Mouse (Mus musculus): ENCODE measurements around the gene Hcn3.
A peak's percentile ranks its signal among the peaks of the same experiment; 100 is the strongest.

Gene Hcn3

DNA sequence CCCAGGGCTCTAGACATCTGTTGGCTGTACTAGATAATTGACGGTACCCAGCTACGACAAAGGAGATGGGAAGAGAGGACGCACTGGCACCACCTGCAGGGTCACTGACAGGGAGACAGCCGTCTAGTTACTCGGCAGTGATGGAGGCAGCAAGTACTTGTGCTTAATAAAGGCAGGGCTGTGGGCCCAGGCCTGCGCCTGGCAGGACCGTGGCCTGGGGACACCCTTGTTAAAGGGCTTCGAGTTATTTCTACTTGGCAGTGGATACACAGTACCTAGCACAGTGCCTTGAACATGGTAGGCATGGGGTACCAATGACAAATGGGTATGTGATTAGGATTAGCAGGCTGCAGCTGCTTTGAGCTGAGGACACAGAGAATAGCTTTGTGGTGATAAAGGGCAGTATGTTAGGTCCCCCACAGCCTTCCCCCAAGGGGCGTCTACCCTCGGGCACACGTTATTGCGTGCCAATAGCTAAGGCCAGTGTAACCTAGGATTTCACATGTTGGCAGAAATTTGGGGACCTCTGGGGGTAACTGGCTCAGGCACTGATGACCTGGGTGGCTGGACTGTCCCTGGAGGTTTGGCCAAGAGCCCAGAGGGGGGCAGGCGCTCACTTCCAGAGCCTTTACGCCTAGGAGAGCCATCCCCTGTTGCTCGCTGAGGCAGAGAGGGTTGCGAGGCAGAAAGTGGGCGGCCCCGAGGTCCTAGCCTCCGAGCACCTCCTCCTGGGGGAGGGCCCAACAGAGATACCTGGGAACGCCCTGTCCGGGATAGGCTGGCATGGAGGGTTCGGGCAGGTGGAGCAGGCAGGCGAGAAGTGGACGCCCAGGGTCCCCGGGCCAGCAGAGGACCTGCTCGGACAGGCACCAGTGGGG, 12.7 kb downstream of the Hcn3 start:
- DNase-seq (ENCODE audit: low spot score): peak; percentile 73

DNA sequence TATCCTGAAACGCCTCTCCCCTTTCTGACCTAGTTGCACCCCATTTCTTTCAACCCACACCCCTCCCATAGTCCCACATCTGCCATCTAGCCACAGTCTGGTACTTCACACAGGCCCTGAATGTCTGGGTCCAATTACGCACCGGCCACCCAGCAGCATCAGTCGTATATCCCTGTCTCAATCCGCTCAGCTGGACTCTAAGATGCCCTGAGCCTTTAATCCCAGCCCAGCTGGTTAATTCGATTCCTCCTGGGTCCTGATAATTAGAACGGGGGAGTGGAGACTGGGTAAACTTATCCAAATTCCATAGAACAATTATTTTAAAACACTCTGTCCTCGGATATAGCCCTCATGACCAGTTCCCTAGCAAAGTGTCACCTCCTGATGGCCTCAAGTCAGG, 14.4 kb downstream of the Hcn3 start:
- no peak for DNase-seq (ENCODE audit: low spot score)

DNA sequence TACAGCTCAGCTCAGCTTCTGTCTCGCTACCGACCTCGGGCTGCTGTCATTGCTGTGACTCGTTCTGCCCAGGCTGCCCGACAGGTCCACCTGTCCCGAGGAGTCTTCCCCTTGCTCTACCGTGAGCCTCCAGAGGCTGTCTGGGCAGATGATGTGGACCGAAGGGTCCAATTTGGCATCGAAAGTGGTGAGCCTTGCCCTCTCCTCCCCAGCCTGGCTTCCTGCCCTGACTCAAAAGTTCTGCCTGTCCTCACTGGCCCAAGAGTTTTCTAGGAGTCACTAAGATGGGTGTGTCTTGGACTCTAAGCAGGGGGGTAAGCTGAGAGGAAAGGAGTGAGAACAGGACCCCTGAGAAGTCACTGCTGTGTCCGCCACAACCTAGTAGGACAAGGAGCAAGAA, 15.2 kb downstream of the Hcn3 start:
- DNase-seq (ENCODE audit: low spot score): no peak

DNA sequence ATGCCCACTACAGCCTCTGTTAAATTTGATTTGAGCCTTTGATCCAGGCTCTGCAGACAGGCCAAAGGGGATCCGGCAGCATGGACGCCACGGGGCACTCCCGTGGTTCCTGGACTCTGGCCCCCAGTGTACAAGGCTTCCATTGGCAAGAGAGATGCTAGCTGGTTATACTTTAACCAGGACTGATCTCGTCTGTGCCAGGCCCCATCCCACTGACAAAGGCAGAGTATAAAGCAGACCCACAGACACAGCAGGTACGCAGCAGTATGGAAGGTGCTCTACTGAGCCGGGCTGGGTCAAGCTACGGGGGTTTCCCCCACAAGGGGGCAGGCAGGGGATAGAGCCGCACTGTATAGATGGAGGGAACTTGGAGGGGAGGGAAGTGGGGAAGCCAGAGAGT, 23.6 kb downstream of the Hcn3 start:
- DNase-seq (ENCODE audit: low spot score): peak; percentile 57

DNA sequence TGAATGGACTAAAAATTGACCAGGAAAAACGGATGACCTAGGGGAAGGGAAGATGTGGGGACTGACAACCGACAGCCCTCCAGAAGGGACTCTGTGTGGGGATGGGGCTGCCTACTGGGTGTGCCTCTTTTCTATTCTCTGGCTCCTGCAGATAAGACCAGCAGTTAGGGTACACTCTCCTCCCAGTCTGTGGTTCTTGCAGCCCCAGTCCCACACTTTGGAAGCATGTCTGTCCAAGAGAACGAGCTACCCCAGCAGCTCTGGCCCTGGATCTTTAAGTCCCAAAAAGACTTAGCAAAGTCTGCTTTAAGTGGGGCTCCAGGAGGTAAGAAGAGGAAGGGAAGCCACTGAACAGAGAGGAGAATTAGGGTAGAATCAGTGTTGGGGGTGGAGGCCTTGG, 24.0 kb downstream of the Hcn3 start, which contains the start of gene Pklr:
Gene Pklr (plus strand): TSS at position 185 of the 400 bp plus-strand sequence.
- DNase-seq (ENCODE audit: low spot score): peak; percentile 74

DNA sequence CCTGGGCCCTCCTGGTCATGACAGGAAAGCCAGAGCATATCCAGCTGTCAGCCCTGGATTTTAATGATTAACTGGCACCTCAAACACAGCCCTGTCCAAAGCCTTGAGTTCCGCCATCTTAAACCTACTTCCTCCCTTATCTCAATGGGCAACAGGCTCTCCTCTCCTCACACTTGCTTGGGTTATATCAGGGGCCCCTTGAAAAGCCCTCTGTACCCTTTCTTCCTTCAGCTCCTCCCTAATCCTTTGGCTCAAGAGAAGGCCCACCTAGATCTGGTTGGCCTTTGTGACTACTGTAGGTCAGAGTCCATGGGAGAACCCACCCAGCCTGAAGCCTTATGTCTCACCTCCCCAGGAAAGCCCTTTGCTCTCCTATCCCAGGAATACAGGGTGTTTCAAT, 26.2 kb downstream of the Hcn3 start:
- DNase-seq (ENCODE audit: low spot score): peak; percentile 59

DNA sequence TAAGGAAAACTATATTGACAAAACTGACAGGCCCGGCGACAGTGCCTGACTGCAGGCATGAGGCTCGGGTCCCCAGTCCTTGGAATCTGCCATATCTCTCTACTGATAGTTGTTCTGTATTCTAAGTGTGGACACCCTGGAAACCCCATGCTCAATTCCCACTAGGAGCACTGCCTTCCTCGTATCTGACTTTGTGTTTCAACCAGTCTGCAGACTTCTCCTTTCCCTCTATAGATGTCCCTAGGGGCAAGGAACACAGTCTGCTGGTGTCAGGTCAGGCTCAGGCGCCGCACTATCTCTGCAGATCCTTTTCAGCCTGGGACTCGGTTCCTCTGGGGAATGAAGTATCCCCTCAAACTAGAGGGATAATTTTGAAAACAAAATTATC, 26.9 kb downstream of the Hcn3 start:
- no peak for DNase-seq (ENCODE audit: low spot score)

DNA sequence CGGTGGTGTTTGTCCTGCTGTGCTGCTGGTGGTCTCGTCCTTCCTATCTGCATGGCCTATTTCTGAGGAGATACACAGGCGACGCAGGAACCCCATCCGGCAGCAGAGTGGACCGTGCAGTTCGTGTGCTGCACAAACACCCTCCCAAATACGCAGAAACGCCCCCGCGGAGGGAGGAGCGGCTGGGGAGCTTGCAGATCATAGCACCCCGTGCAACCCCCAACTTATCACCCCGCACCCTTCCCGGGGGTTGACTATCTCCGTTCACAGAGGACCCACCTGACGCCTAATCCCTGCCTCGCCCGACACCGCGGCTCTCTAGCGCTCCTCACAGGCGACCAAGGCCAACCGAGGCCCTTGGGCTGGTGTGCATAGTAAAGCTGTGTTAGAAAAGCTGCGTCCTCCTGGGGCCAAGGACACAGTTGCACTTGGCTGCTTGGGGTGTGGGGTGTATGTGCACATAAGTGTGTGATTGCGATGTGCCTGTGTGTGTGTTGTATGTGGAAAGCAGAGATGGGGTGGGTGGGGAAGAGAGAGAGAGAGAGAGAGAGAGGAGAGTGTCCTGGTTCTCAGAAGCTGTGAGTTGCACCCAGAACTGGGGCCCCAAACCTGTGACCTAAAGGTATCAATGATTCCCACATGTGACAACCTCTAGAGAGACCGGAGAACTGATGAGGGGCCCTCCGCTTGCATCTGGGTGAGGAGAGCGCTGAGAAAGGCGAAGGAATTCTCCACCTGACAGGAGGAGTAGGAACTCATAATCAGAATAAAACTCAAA, 27.5 kb downstream of the Hcn3 start:
- DNase-seq (ENCODE audit: low spot score): peak; percentile 94

DNA sequence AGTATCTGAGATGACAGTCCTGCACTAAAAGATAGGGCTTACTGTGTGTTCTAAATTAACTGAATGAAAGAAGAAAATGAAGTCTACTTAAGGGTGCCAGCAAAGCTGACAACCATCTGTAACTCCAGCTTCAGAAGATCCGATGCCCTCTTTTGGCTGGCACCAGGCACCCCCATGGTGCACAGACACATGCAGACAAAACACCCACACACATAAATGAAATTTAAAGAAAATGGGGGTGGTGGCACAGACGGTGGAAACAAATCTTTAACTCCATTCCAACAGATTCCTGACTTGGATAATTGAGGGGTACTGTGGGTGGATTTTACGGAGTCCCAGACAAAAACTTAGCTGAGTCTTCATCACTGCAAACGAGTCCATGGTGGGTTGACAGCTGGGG, 28.2 kb downstream of the Hcn3 start:
- no peak for DNase-seq (ENCODE audit: low spot score)

DNA sequence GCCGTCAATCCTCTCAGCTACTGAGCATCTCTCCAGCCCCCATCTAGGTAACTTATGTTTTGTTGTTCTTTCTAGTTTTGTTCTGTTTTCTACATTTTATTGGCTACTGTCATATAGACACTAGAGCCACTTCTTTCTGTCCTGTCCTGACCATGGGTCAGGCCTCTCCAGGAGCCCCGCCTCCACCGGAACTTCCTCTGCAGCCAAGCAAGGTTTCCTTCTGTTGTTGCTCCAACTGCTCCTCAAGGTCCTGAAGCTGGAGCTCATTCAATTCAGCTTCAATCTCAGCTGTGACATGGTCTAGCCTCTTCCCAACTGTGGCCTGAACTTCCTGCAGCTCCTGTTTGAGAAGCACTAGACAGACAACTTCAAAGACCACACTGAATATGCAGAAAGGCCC, 30.1 kb downstream of the Hcn3 start:
- DNase-seq (ENCODE audit: low spot score): no peak

DNA sequence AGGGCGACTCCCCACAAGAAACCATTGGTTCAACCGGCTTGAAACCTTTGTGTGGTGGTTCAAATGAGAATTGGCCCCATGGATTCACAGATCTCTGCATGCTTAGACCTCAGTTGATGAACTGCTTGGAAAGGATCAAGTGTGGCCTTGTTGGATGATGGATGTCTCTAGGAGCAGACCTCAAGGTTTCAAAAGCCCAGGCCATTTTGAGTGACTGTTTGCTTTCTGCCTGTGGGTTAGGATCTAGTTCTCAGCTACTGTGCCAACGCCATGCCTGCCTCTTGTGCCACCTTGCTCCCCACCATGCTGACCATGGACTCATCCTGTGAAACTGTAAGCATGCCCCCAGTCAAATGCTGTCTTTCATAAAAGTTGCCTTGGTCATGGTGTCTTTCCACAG, 34.0 kb downstream of the Hcn3 start:
- no peak for DNase-seq (ENCODE audit: low spot score)

DNA sequence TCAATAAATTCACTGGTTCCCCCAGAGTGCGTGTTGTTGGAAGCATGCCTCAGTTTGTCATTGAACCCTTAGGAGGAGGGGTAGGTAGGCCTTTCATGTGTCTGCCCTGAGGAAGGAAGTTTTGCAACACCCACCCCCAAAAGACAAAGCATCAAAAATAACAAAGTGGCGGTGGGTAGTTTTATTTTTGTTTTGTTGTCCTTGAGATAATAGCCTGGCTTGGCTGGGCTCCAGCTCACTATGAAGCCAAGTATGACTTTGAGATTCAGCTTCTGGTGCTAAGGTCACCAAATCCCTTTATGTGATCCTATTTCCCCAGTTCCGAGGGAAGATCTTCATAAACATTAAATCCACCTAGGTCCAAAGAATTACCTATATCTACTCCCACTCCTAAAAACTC, 35.8 kb downstream of the Hcn3 start:
- DNase-seq (ENCODE audit: low spot score): no peak

DNA sequence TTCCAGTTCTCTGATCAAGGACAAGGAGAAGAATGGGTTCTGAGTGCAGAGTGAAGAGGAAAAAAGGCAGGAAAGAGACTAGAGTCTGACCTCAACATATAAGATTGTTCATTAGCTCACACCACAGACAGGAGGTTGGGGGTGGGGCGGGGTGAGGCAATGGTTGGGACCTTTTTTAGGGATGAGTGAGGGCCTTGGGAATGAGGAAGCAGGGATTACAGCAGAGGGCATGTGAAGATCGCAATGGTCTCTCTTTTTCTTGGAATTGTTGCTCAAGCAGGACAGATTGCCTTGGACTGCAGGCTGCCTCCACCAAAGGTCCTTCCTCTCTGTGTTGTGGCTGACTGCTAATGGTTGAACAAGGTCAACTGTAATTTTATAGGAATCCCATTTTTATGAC, 36.7 kb downstream of the Hcn3 start:
- no peak for DNase-seq (ENCODE audit: low spot score)

DNA sequence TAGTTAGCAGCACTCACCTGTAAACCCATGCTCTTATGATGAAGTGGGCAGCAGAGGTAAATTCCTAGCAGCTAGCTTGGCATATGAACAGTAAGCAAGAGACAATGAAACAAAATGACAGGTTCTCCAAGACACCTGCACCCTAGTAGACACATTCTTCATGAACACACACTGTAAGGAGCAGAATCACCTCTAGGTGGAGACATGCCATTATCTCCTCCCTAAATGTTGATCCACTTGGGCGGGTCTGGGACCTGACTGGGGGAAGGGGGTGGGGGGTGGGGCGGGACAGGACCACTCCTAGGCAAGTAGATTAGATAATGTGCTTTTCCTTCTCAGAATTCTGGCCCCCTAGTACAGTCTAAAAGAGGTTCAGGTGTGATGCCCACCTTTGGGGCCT, 44.5 kb downstream of the Hcn3 start:
- peak; percentile 82 for DNase-seq (ENCODE audit: low spot score)

DNA sequence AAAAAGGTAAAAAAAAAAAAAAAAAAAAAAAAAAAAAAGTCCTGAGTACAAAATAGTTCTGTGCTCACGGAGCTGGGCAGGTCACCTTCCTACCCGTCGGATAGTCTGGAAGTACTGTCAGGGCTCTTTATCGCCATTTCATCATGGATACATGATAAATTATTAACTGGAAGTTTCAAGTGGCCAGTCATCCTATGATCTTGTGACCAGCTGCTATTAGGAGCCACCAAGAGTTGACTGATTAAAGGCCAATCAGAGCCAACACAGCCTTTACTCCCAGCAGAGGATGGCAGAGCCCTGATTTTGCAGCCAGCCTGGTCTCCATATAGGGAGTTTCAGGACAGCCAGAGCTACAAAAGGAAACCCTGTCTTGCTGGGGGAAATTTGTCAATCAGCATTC, 46.9 kb downstream of the Hcn3 start:
- no peak for DNase-seq (ENCODE audit: low spot score)

DNA sequence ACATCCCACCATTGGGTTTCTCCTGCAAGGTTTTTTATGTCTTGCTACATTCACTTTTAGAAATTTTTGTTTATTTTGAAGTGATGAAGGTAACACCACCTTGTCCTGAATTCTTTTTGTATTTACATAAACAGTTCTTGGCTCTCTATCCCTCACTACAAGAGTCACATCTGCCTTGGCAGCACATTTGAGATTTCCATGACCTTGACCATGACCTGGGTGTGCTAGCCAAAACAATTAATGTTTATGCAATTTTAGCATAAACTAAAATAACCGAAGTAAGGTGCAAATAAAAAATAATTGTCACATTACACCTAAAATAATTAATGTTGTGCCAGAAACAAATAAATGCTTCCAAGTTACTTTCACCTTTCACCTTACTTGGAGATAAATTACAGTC, 51.9 kb downstream of the Hcn3 start:
- DNase-seq (ENCODE audit: low spot score): no peak

DNA sequence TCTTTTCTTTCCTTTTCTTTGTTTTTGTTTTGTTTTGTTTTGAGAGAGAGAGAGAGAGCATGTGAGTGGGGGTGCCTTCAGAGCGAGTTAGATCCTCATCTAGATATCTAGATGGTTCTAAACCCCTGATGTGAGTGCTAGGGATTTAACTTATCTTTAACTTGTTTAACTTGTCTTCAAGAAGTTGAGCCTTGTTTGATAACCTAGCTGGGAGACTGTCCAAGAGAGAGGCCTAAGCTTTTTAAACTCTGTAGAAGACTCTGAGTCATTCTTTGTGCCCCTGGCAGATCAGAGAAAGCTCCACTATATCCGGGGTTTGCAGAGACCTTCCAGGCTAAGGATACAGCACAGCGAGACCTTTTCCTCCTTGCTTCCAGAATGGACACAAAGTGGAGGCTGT, 52.5 kb downstream of the Hcn3 start:
- no peak for DNase-seq (ENCODE audit: low spot score)

DNA sequence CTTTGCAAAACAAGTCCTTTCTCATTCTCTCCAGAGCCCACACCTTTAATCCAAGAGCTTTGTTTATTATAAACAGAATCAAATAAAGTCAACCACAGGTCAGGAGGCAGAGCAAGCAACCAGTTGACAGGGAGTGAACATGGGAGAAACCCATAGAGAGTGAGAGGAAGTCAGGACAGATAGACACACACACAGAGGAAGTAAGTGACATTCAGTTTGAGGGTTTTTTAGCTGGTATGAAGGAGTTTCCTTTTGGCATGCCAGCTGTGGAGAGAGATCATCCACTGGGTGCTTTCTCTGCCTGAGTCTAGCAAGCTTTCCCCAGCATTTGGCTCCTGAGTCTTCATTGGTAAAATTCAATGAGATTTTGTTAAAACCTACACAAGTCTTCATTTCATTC, 53.1 kb downstream of the Hcn3 start:
- no peak for DNase-seq (ENCODE audit: low spot score)

DNA sequence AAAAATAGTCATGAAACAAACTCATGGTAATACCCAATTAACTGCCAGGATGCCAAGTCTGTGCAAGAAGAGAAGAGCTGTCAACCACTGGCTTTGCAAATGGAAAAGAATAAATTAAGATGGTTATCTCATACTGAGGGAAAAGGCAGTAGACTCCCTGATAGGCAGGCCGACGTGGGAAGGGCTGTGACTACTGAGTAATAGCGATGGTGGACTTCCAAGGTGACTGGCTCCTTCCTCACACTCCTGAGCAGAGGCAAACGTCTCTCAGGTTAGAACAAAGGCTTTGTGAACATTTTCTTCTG, 56.8 kb downstream of the Hcn3 start:
- DNase-seq (ENCODE audit: low spot score): no peak

DNA sequence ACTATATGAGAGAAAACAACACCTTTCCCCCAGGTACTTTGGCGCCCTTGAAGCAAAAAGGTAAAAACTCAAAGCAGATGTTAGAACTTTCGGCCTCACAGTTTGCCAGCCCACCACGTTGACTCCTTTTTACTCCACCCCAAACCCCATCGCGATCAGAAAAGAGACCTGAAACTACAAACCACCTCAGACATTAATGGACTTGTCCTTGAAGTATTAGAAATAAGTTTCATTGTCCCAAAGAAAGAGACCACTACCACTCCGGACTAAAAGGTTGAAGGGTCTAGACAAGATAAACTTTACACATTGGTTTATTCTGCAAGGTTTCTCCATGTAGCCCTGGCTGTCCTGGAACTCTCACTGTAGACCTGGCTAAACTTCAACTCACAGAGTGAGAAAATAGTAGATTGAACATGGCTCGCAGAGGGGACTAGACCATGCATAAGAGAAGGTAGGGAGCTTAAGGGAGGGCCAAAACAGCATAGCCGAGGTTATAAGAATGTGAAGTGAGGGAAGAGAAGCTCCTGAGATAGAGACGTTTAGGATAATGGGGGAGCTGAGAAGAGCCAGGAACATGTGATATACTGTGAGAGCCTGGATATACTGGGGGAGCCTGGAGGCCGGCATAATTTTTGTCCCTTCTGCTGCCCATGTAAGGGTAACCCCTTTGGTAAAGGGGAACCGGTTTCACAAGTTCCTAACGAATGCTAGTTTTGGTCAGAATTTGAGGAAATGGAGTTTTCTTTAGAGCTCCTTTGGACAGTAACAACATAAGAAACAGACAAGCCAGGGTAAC, 57.3 kb downstream of the Hcn3 start:
- no peak for DNase-seq (ENCODE audit: low spot score)

DNA sequence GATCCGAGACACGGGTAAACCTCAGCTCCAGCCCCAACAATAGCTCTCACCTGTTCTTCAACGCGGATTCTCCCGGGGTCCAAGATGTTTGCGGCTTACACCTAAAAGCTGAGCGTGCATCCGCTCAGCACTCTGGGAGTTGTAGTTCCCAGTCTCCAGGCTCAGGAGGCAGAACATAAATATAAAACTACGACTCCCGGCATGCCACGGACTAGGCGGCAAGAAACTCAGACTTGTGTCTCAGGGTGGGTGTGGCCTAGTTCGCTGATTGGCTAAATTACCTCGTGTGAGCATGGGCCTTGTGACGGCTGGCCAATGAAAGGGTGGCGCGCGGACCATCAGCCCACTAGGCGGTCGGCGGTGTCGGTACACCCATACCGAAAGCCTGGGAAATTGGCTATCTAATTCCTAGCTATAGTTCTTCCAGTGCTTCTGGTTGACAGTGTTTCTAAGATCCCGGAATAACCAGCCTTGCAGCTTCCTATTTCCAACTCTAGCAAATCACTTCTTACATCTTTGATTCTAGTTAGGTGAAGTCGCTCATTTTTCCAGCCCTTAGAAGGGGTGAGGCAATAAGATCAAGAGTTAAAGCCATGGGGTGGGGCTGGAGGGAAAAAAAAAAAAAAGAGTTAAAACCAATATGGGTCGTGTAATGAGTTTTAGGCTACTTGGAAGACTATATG, 58.0 kb downstream of the Hcn3 start, which contains the start of gene Fdps:
Gene Fdps (minus strand): TSS at position 148 of the 683 bp plus-strand sequence.
- DNase-seq (ENCODE audit: low spot score): peak; percentile 99

DNA sequence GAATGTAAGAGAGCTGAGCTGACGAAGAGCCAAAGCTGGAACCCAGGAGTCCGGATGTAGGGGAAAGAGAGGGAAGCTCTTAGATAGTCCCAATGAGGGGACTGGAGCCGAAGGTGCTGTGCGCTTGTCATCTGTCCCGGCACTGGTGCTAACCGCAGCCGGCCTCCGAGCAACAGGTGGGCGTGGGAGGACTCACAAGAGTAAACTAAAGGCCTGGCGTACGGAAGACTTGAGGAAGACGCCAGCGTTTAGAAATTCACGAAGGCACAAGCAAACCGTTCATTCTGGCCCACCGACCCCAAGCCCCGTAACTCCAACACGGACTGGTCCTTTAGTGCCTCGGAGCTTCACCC, 58.6 kb downstream of the Hcn3 start:
- no peak for DNase-seq (ENCODE audit: low spot score)

Data from c-Kit-positive CD71-positive TER-119-positive erythroid progenitor cells, embryonic 14.5 days (primary cell).